Mouse (Mus musculus) ovary, postnatal 10 days (tissue): Measurements from ENCODE around the gene Hoxc8.

ENCODE experiments used
- DNase-seq: peaks from one replicate; pipeline ENCODE4 v3.0.0; 2022; ENCODE audit warnings: low spot score

Hoxc8 gene

GRCm38 (mm10) chr15:102990461-102991397 is at the start of gene Hoxc8:
Gene Hoxc8 (plus strand): TSS chr15:102990607.
- no peak for DNase-seq

GRCm38 (mm10) chr15:102942739-102943467 is 47.5 kb upstream of the Hoxc8 start:
- no peak for DNase-seq

- no peak for DNase-seq
Measured at GRCm38 (mm10) chr15:102943468-102943813, 47.0 kb upstream of the Hoxc8 start.

- no peak for DNase-seq
Measured at GRCm38 (mm10) chr15:102945185-102946077, 45.0 kb upstream of the Hoxc8 start.

GRCm38 (mm10) chr15:102947276-102947675 is 43.1 kb upstream of the Hoxc8 start:
- no peak for DNase-seq

GRCm38 (mm10) chr15:102948842-102949241 is 41.6 kb upstream of the Hoxc8 start:
- no peak for DNase-seq

GRCm38 (mm10) chr15:102949696-102950095 is 40.7 kb upstream of the Hoxc8 start:
- DNase-seq = no peak

GRCm38 (mm10) chr15:102950877-102951276 is 39.5 kb upstream of the Hoxc8 start:
- no peak for DNase-seq

- no peak for DNase-seq
Measured at GRCm38 (mm10) chr15:102953561-102953960, 36.8 kb upstream of the Hoxc8 start.

GRCm38 (mm10) chr15:102954192-102955006 is 36.0 kb upstream of the Hoxc8 start, which contains the start of gene Hoxc11:
Gene Hoxc11 (plus strand): TSS chr15:102954427.
- DNase-seq = no peak

GRCm38 (mm10) chr15:102955007-102955382 is 35.4 kb upstream of the Hoxc8 start:
- no peak for DNase-seq

GRCm38 (mm10) chr15:102955833-102956640 is 34.4 kb upstream of the Hoxc8 start:
- DNase-seq = no peak

- DNase-seq = no peak
Measured at GRCm38 (mm10) chr15:102956906-102957305, 33.5 kb upstream of the Hoxc8 start.

- no peak for DNase-seq
Measured at GRCm38 (mm10) chr15:102959663-102960191, 30.7 kb upstream of the Hoxc8 start.

- no peak for DNase-seq
Measured at GRCm38 (mm10) chr15:102961728-102962127, 28.7 kb upstream of the Hoxc8 start.

- no peak for DNase-seq
Measured at GRCm38 (mm10) chr15:102962492-102962891, 27.9 kb upstream of the Hoxc8 start.

- no peak for DNase-seq
Measured at GRCm38 (mm10) chr15:102963259-102963658, 27.1 kb upstream of the Hoxc8 start.

- DNase-seq = no peak
Measured at GRCm38 (mm10) chr15:102963671-102964640, 26.5 kb upstream of the Hoxc8 start.
